Mouse (Mus musculus) heart, adult 11 months (tissue): ENCODE results near the gene Trpc3.
A peak's percentile ranks its signal among the peaks of the same experiment; 100 is the strongest.
"Not testable (repeated sequence)": the region's sequence is repeated elsewhere in the genome, so short reads cannot be mapped to it uniquely, and the experiment has no call there.

ENCODE experiments used
- DNase-seq: peaks from one replicate; pipeline ENCODE4 v3.0.0; 2022

Gene Trpc3

GRCm38 (mm10) chr3:36689392-36690291 lies at the start of gene Trpc3:
Gene Trpc3 (minus strand): TSS chr3:36690167.
- DNase-seq: peak; percentile 95

GRCm38 (mm10) chr3:36738071-36738470 lies 48.1 kb upstream of the Trpc3 start:
- DNase-seq: no peak

- no peak for DNase-seq
These were observed 43.1 kb upstream of the Trpc3 start for GRCm38 (mm10) chr3:36733075-36733474.

GRCm38 (mm10) chr3:36726545-36726944 lies 36.6 kb upstream of the Trpc3 start:
- DNase-seq: no peak

- DNase-seq: no peak
These were observed 31.9 kb upstream of the Trpc3 start for GRCm38 (mm10) chr3:36721850-36722249.

GRCm38 (mm10) chr3:36709521-36709920 lies 19.6 kb upstream of the Trpc3 start:
- DNase-seq: no peak

GRCm38 (mm10) chr3:36690292-36690650 lies 304 bp upstream of the Trpc3 start:
- no peak for DNase-seq

GRCm38 (mm10) chr3:36688874-36689273 lies 1.1 kb downstream of the Trpc3 start:
- DNase-seq: peak; percentile 97

GRCm38 (mm10) chr3:36675822-36676221 lies 14.1 kb downstream of the Trpc3 start:
- peak; percentile 86 for DNase-seq

GRCm38 (mm10) chr3:36667814-36668213 lies 22.2 kb downstream of the Trpc3 start:
- DNase-seq: peak; percentile 53

GRCm38 (mm10) chr3:36645245-36645559 lies 44.8 kb downstream of the Trpc3 start:
- not testable (repeated sequence) for DNase-seq

GRCm38 (mm10) chr3:36644554-36645244 lies 45.3 kb downstream of the Trpc3 start:
- DNase-seq: no peak

- no peak for DNase-seq
These were observed 46.6 kb downstream of the Trpc3 start for GRCm38 (mm10) chr3:36643354-36643753.

GRCm38 (mm10) chr3:36642736-36643135 lies 47.2 kb downstream of the Trpc3 start:
- no peak for DNase-seq

GRCm38 (mm10) chr3:36640787-36641186 lies 49.2 kb downstream of the Trpc3 start:
- no peak for DNase-seq

GRCm38 (mm10) chr3:36635449-36635848 lies 54.5 kb downstream of the Trpc3 start:
- DNase-seq: no peak

GRCm38 (mm10) chr3:36626803-36627202 lies 63.2 kb downstream of the Trpc3 start:
- no peak for DNase-seq

GRCm38 (mm10) chr3:36618181-36618580 lies 71.8 kb downstream of the Trpc3 start:
- DNase-seq: no peak

GRCm38 (mm10) chr3:36613908-36614255 lies 76.1 kb downstream of the Trpc3 start:
- no peak for DNase-seq

- peak; percentile 99 for DNase-seq
These were observed 76.6 kb downstream of the Trpc3 start, which contains the start of gene Bbs7 for GRCm38 (mm10) chr3:36613202-36613907. Gene Bbs7 (minus strand): TSS chr3:36613477.

- no peak for DNase-seq
These were observed 77.3 kb downstream of the Trpc3 start for GRCm38 (mm10) chr3:36612687-36613086.

- DNase-seq: no peak
These were observed 83.8 kb downstream of the Trpc3 start for GRCm38 (mm10) chr3:36605894-36606783.

- DNase-seq: not testable (repeated sequence)
These were observed 90.2 kb downstream of the Trpc3 start for GRCm38 (mm10) chr3:36599773-36600172.
